In genomic region chr4:142084131-142084899, GRCm38 (mm10) we compare ENCODE assay signal across 8 mouse cellular contexts. TPM values are rescaled to one million over a fixed set of nuclear protein-coding genes. Genes with fewer than 3 reads are reported as not detected.
A peak's percentile ranks its signal among the peaks of the same experiment; 100 is the strongest.
DNase-seq lines count a peak whose midpoint lies in the region; ATAC-seq and TF ChIP-seq lines count a peak whose summit lies in the region.

Gene Tmem51, minus strand, starts transcription at chr4:142084304.

- peak within 1 kb of the TSS; percentile 97 for H3K4me2 ChIP-seq in lung, embryonic 15.5 days

- peak within 1 kb of the TSS; percentile 56 for H3K9ac ChIP-seq in lung, embryonic 15.5 days

- H3K36me3 ChIP-seq in heart, embryonic 10.5 days: no peaks in the 10 kb centered on the region
- no peaks in the 10 kb centered on the region for H3K36me3 ChIP-seq in lung, embryonic 15.5 days

- no peak; the same call in none of the 2 replicates for TF ChIP-seq CTCF in left cerebral cortex, adult 2 months (IDR thresholded peaks at IDR 0.05)

- peak within 1 kb of the TSS; percentile 82 for H3K27ac ChIP-seq in left cerebral cortex, adult 2 months
- H3K27ac ChIP-seq in heart, embryonic 10.5 days: peak within 1 kb of the TSS; percentile 92
- peak within 1 kb of the TSS; percentile 91 for H3K27ac ChIP-seq in lung, embryonic 15.5 days

- no peaks in the 10 kb centered on the region for H3K9me3 ChIP-seq in heart, embryonic 10.5 days
- no peaks in the 10 kb centered on the region for H3K9me3 ChIP-seq in lung, embryonic 15.5 days

- DNase-seq in left cerebral cortex, adult 2 months (ENCODE audit: extremely low spot score in 1 of 2, low spot score in 2 of 2): peak in 1 of 2 experiments; percentile 24
- DNase-seq in left cerebral cortex, adult 8-10 months (ENCODE audit: low spot score in 2 of 2): no peak
- peak; percentile 59 for DNase-seq in embryo, embryonic 10 days (ENCODE audit: low spot score)
- DNase-seq in heart, embryonic 10.5 days (ENCODE audit: low spot score): peak; percentile 82
- peak; percentile 73 to 77 for DNase-seq in kidney, adult 8-10 months
- peak; percentile 30 for DNase-seq in ovary, postnatal 10 days (ENCODE audit: low spot score)
- no peak for DNase-seq in left cerebral cortex, postnatal 14 days (ENCODE audit: low spot score in 2 of 2)

- intact Hi-C loops in left cerebral cortex, adult 2 months (cut with DNase I): loop anchor here (5.0 kb wide), 1 partner anchor 77 kb away; no protein-coding TSS in a partner anchor
- intact Hi-C loops in left cerebral cortex, postnatal 14 days (cut with DNase I): loop anchor here (5.0 kb wide), 2 partner anchors 57 to 72 kb away; no protein-coding TSS in a partner anchor

- peak within 1 kb of the TSS; percentile 58 for H3K4me3 ChIP-seq in left cerebral cortex, adult 2 months
- H3K4me3 ChIP-seq in heart, embryonic 10.5 days: peak within 1 kb of the TSS; percentile 76
- peak within 1 kb of the TSS; percentile 64 for H3K4me3 ChIP-seq in lung, embryonic 15.5 days

- peaks cover 60% of the 10 kb centered on the region for H3K4me1 ChIP-seq in heart, embryonic 10.5 days
- H3K4me1 ChIP-seq in lung, embryonic 15.5 days: peaks cover 44% of the 10 kb centered on the region

- under 1% methylated on average over 52 of the region's 52 CpGs for WGBS in heart, embryonic 10.5 days
- under 1% methylated on average over 52 of the region's 52 CpGs for WGBS in lung, embryonic 15.5 days

- peaks cover 22% of the 10 kb centered on the region for H3K27me3 ChIP-seq in heart, embryonic 10.5 days (ENCODE audit: insufficient read depth, poor library complexity, severe bottlenecking)
- no peaks in the 10 kb centered on the region for H3K27me3 ChIP-seq in lung, embryonic 15.5 days

- peak; percentile 91 for ATAC-seq in lung, embryonic 15.5 days (ENCODE audit: borderline replicate concordance, extremely low read depth, low FRiP score, low TSS enrichment)

RNA-seq across cellular contexts. Expression of gene Tmem51, which starts in this region (rescaled TPM):
- total RNA-seq in left cerebral cortex, adult 2 months (2021): 1 to 10 TPM; 4.9 to 5.6 TPM
- 1 to 10 TPM; 5.0 to 6.8 (median 5.4) TPM for total RNA-seq in left cerebral cortex, adult 8-10 months (2022)
- polyA plus RNA-seq in heart, embryonic 10.5 days (2016; fragmentation: Nextera tagmentation; extraction: Ambion mirVana): 21.0 and 25.9 TPM in 2 replicates
- polyA plus RNA-seq in lung, embryonic 15.5 days (2015; fragmentation: Nextera tagmentation; extraction: Ambion mirVana): 21.8 and 23.1 TPM in 2 replicates
- total RNA-seq in left cerebral cortex, postnatal 14 days (2021): 1 to 10 TPM; 6.9 to 7.5 TPM

Comparison
In these comparisons a context has a peak if more than half of its experiments do, and no peak if none do; other contexts are left out.
1. DNase-seq: peak in embryo, embryonic 10 days (single experiment), heart, embryonic 10.5 days (single experiment), kidney, adult 8-10 months (2 of 2) and ovary, postnatal 10 days (single experiment); none in left cerebral cortex, adult 8-10 months (0 of 2) and left cerebral cortex, postnatal 14 days (0 of 2).
2. Peak in every context shown above with its lines, with median percentiles within 50 percentile points of each other: H3K27ac ChIP-seq and H3K4me3 ChIP-seq.